Mouse (Mus musculus): Measurements from ENCODE around the gene Catsperd. TPM values are rescaled to one million over a fixed set of nuclear protein-coding genes. Genes with fewer than 3 reads are reported as not detected.
A peak's percentile ranks its signal among the peaks of the same experiment; 100 is the strongest.

Gene Catsperd
- polyA plus RNA-seq (2014; fragmentation: Nextera tagmentation; extraction: Ambion mirVana) = 0.61 and 0.85 TPM in 2 replicates

GRCm38 (mm10) chr17:56627530-56628277 lies at the start of gene Catsperd:
Gene Catsperd (plus strand): TSS chr17:56628143.
- peak within 1 kb of the TSS; percentile 89 for H3K4me2 ChIP-seq (ENCODE audit: low read depth, severe bottlenecking)
- peaks cover 7% of the 10 kb centered on the region for H3K36me3 ChIP-seq (ENCODE audit: control insufficient read depth, insufficient read depth, low read length)
- H3K9me3 ChIP-seq (ENCODE audit: control insufficient read depth, low read length) = no peaks in the 10 kb centered on the region
- WGBS = 8% methylated on average over 26 of the region's 26 CpGs
- H3K4me1 ChIP-seq (ENCODE audit: control insufficient read depth, insufficient read depth, low read length) = peaks cover 9% of the 10 kb centered on the region
- H3K4me3 ChIP-seq (ENCODE audit: low read depth, low read length) = peak within 1 kb of the TSS; percentile 98
- H3K9ac ChIP-seq (ENCODE audit: low read length) = peak within 1 kb of the TSS; percentile 49
- no peaks in the 10 kb centered on the region for H3K27me3 ChIP-seq (ENCODE audit: control insufficient read depth, insufficient read depth, low read length)
- peak within 1 kb of the TSS; percentile 62 for H3K27ac ChIP-seq (replicated peaks; ENCODE audit: low read depth, low read length)
- peak; percentile 48 for ATAC-seq (ENCODE audit: insufficient number of reproducible peaks, low FRiP score, low TSS enrichment, low read depth)
- DNase-seq (ENCODE audit: low spot score) = peak; percentile 61

GRCm38 (mm10) chr17:56583071-56583470 lies 44.9 kb upstream of the Catsperd start:
- Histone ChIP-seq H3K9me3 (ENCODE audit: control insufficient read depth, low read length) (no peaks in the 10 kb centered on the region), H3K9ac (ENCODE audit: low read length) (peak overlapping the region; percentile 86), H3K36me3 (ENCODE audit: control insufficient read depth, insufficient read depth, low read length) (peaks cover 36% of the 10 kb centered on the region), H3K4me3 (ENCODE audit: low read depth, low read length) (peak overlapping the region; percentile 96), H3K27me3 (ENCODE audit: control insufficient read depth, insufficient read depth, low read length) (no peaks in the 10 kb centered on the region), H3K27ac (replicated peaks; ENCODE audit: low read depth, low read length) (no peak overlapping the region), H3K4me1 (ENCODE audit: control insufficient read depth, insufficient read depth, low read length) (peaks cover 26% of the 10 kb centered on the region), H3K4me2 (ENCODE audit: low read depth, severe bottlenecking) (peak overlapping the region; percentile 89)
- no peak for DNase-seq (ENCODE audit: low spot score)
- no peak for ATAC-seq (ENCODE audit: insufficient number of reproducible peaks, low FRiP score, low TSS enrichment, low read depth)
- 79% methylated on average over 1 of the region's 1 CpGs for WGBS

GRCm38 (mm10) chr17:56583611-56584256 lies 44.2 kb upstream of the Catsperd start:
- peaks cover 26% of the 10 kb centered on the region for H3K4me1 ChIP-seq (ENCODE audit: control insufficient read depth, insufficient read depth, low read length)
- H3K27me3 ChIP-seq (ENCODE audit: control insufficient read depth, insufficient read depth, low read length) = no peaks in the 10 kb centered on the region
- H3K4me3 ChIP-seq (ENCODE audit: low read depth, low read length) = peak overlapping the region; percentile 96
- 5% methylated on average over 33 of the region's 33 CpGs for WGBS
- peak overlapping the region; percentile 86 for H3K9ac ChIP-seq (ENCODE audit: low read length)
- ATAC-seq (ENCODE audit: insufficient number of reproducible peaks, low FRiP score, low TSS enrichment, low read depth) = peak; percentile 14
- no peak for DNase-seq (ENCODE audit: low spot score)
- no peaks in the 10 kb centered on the region for H3K9me3 ChIP-seq (ENCODE audit: control insufficient read depth, low read length)
- H3K36me3 ChIP-seq (ENCODE audit: control insufficient read depth, insufficient read depth, low read length) = peaks cover 34% of the 10 kb centered on the region
- peak overlapping the region; percentile 89 for H3K4me2 ChIP-seq (ENCODE audit: low read depth, severe bottlenecking)
- H3K27ac ChIP-seq (replicated peaks; ENCODE audit: low read depth, low read length) = peak overlapping the region; percentile 87

GRCm38 (mm10) chr17:56584257-56585130 lies 43.4 kb upstream of the Catsperd start, which contains the start of the genes Safb2 and Safb:
Gene Safb2 (minus strand): TSS chr17:56584585.
Gene Safb (plus strand): TSS chr17:56584825.
- peak within 1 kb of the TSS; percentile 96 for H3K4me3 ChIP-seq (ENCODE audit: low read depth, low read length)
- H3K9ac ChIP-seq (ENCODE audit: low read length) = peak within 1 kb of the TSS; percentile 91
- peaks cover 38% of the 10 kb centered on the region for H3K36me3 ChIP-seq (ENCODE audit: control insufficient read depth, insufficient read depth, low read length)
- H3K4me1 ChIP-seq (ENCODE audit: control insufficient read depth, insufficient read depth, low read length) = peaks cover 26% of the 10 kb centered on the region
- no peaks in the 10 kb centered on the region for H3K9me3 ChIP-seq (ENCODE audit: control insufficient read depth, low read length)
- peak within 1 kb of the TSS; percentile 89 for H3K4me2 ChIP-seq (ENCODE audit: low read depth, severe bottlenecking)
- ATAC-seq (ENCODE audit: insufficient number of reproducible peaks, low FRiP score, low TSS enrichment, low read depth) (peak; percentile 95), DNase-seq (ENCODE audit: low spot score) (peak; percentile 98)
- WGBS = under 1% methylated on average over 74 of the region's 101 CpGs
- H3K27me3 ChIP-seq (ENCODE audit: control insufficient read depth, insufficient read depth, low read length) = no peaks in the 10 kb centered on the region
- peak within 1 kb of the TSS; percentile 87 for H3K27ac ChIP-seq (replicated peaks; ENCODE audit: low read depth, low read length)

GRCm38 (mm10) chr17:56585171-56585821 lies 42.6 kb upstream of the Catsperd start:
- peak overlapping the region; percentile 84 for H3K27ac ChIP-seq (replicated peaks; ENCODE audit: low read depth, low read length)
- H3K4me2 ChIP-seq (ENCODE audit: low read depth, severe bottlenecking) = peak overlapping the region; percentile 80
- H3K4me1 ChIP-seq (ENCODE audit: control insufficient read depth, insufficient read depth, low read length) = peaks cover 26% of the 10 kb centered on the region
- peak overlapping the region; percentile 96 for H3K4me3 ChIP-seq (ENCODE audit: low read depth, low read length)
- under 1% methylated on average over 51 of the region's 61 CpGs for WGBS
- no peak for DNase-seq (ENCODE audit: low spot score)
- H3K36me3 ChIP-seq (ENCODE audit: control insufficient read depth, insufficient read depth, low read length) = peaks cover 39% of the 10 kb centered on the region
- H3K27me3 ChIP-seq (ENCODE audit: control insufficient read depth, insufficient read depth, low read length) = no peaks in the 10 kb centered on the region
- no peak for ATAC-seq (ENCODE audit: insufficient number of reproducible peaks, low FRiP score, low TSS enrichment, low read depth)
- H3K9ac ChIP-seq (ENCODE audit: low read length) = peak overlapping the region; percentile 91
- no peaks in the 10 kb centered on the region for H3K9me3 ChIP-seq (ENCODE audit: control insufficient read depth, low read length)

- no peak for DNase-seq (ENCODE audit: low spot score)
- Histone ChIP-seq H3K4me1 (ENCODE audit: control insufficient read depth, insufficient read depth, low read length) (peaks cover 23% of the 10 kb centered on the region), H3K4me2 (ENCODE audit: low read depth, severe bottlenecking) (no peak overlapping the region), H3K36me3 (ENCODE audit: control insufficient read depth, insufficient read depth, low read length) (peaks cover 40% of the 10 kb centered on the region), H3K9me3 (ENCODE audit: control insufficient read depth, low read length) (no peaks in the 10 kb centered on the region), H3K4me3 (ENCODE audit: low read depth, low read length) (no peak overlapping the region), H3K27ac (replicated peaks; ENCODE audit: low read depth, low read length) (no peak overlapping the region), H3K9ac (ENCODE audit: low read length) (peak overlapping the region; percentile 30; the same call in 1 of the 2 replicates), H3K27me3 (ENCODE audit: control insufficient read depth, insufficient read depth, low read length) (no peaks in the 10 kb centered on the region)
- 73% methylated on average over 1 of the region's 1 CpGs for WGBS
- ATAC-seq (ENCODE audit: insufficient number of reproducible peaks, low FRiP score, low TSS enrichment, low read depth) = no peak
These were observed 40.2 kb upstream of the Catsperd start for GRCm38 (mm10) chr17:56587773-56588172.

GRCm38 (mm10) chr17:56588921-56589320 lies 39.0 kb upstream of the Catsperd start:
- Histone ChIP-seq H3K4me1 (ENCODE audit: control insufficient read depth, insufficient read depth, low read length) (peaks cover 16% of the 10 kb centered on the region), H3K9ac (ENCODE audit: low read length) (no peak overlapping the region), H3K4me3 (ENCODE audit: low read depth, low read length) (no peak overlapping the region), H3K36me3 (ENCODE audit: control insufficient read depth, insufficient read depth, low read length) (peaks cover 51% of the 10 kb centered on the region), H3K27me3 (ENCODE audit: control insufficient read depth, insufficient read depth, low read length) (no peaks in the 10 kb centered on the region), H3K9me3 (ENCODE audit: control insufficient read depth, low read length) (no peaks in the 10 kb centered on the region), H3K27ac (replicated peaks; ENCODE audit: low read depth, low read length) (no peak overlapping the region), H3K4me2 (ENCODE audit: low read depth, severe bottlenecking) (no peak overlapping the region)
- whole genome bisulfite sequencing = 96% methylated on average over 4 of the region's 4 CpGs
- no peak for ATAC-seq (ENCODE audit: insufficient number of reproducible peaks, low FRiP score, low TSS enrichment, low read depth)
- no peak for DNase-seq (ENCODE audit: low spot score)
